Mouse (Mus musculus) C2C12 (cell line): ENCODE results near the gene Fam174b.

ENCODE experiments used
- CTCF ChIP-seq: IDR thresholded peaks from one replicate; pipeline ENCODE4 v1.5.1; 2011; ENCODE audit not compliant: control insufficient read depth, insufficient read depth, insufficient read length
- MAX ChIP-seq: IDR thresholded peaks from one replicate; pipeline ENCODE4 v1.6.1; 2011; ENCODE audit warnings: mild to moderate bottlenecking, control low read depth
- USF1 ChIP-seq: IDR thresholded peaks from one replicate; pipeline ENCODE4 v1.6.1; 2011; ENCODE audit warnings: low read depth, mild to moderate bottlenecking, control low read depth, moderate library complexity

GRCm38 (mm10) chr7:73716841-73717240 is 23.3 kb upstream of the Fam174b start:
- no peak for TF ChIP-seq CTCF
- TF ChIP-seq USF1: no peak
- TF ChIP-seq MAX: no peak
